Mouse (Mus musculus) kidney, adult 2 months (tissue): ENCODE data around the gene Cd7.

ENCODE experiments used
- CTCF ChIP-seq: fragments of 200-500 bp; conservative IDR thresholded peaks from 2 replicates; pipeline ENCODE4 v1.5.1; 2011; ENCODE audit warnings: low read depth, mild to moderate bottlenecking, control low read depth, low read length, moderate library complexity, mixed read lengths; ENCODE audit not compliant: insufficient read depth, insufficient read length
- POLR2A ChIP-seq: fragments of 200-500 bp; IDR thresholded peaks from one replicate; pipeline ENCODE4 v1.6.1; 2011; ENCODE audit warnings: low read depth, low read length, control low read depth

- TF ChIP-seq POLR2A = no peak
- no peak for TF ChIP-seq CTCF
Measured at GRCm38 (mm10) chr11:121038366-121039240, 615 bp downstream of the Cd7 start.
